Mouse (Mus musculus): ENCODE data around the gene Inpp5a.

Inpp5a gene

DNA sequence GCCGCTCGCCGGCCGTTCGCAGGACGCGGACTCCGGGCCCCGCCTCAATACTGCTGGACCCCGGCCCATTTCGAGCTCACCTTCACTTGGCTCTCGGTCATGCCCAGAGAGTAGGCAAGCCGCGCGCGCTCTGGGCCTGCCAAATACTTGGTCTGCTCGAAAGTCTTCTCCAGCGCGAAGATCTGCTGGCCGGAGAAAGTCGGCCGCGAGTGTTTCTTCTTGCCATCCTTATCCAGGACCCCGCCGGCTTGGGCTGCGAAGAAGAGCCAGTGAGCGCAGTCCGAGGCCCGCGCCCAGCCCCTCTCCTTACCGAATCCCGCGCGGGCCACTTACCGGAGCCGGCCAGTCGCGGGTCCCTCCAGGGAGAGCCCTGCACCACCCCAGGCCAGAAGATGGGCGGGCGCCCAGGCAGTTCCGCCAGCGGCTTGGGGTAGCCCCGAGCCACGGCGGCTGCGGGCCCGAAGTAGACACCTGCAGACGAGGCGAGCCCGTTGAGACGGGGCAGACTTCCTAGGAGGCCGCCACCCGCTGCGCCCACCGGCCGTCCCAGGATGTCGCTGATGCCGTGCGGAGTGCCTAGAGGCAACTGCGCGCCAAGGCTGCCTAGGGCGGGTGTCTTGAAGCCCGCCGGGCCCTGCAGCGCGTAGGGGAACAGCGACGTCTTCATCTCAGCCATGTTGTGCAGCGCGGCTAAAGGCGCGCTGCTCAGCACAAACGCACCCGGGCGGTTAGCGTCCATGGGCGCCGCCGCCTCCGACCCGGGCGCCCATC is 193.1 kb downstream of the Inpp5a start:
- DNase-seq (ENCODE audit: low spot score), result peak; percentile 15

DNA sequence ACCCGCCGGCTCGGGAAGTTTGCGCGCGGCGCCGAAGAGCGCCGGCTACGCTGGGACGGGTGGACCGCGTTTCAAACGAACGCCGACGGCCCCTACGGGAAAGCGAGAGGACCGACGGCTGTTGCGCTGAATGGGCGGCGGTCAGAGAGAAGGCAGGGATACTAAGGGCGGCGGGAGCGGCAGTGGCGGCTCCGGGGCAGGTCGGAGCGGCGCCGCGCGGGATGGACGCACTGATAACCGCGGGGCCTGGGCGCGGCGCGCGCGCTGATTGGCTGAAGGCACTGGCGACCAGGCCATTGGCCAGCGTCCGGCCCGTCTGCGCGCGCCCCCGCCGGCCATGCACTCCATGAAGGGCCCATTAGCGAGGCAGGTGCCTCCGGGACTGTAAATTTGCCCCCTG is 193.7 kb downstream of the Inpp5a start, which contains the start of gene Nkx6-2:
Gene Nkx6-2, minus strand, starts transcription at position 203 of the 400 bp plus-strand sequence.
- DNase-seq (ENCODE audit: low spot score), result peak; percentile 40

DNA sequence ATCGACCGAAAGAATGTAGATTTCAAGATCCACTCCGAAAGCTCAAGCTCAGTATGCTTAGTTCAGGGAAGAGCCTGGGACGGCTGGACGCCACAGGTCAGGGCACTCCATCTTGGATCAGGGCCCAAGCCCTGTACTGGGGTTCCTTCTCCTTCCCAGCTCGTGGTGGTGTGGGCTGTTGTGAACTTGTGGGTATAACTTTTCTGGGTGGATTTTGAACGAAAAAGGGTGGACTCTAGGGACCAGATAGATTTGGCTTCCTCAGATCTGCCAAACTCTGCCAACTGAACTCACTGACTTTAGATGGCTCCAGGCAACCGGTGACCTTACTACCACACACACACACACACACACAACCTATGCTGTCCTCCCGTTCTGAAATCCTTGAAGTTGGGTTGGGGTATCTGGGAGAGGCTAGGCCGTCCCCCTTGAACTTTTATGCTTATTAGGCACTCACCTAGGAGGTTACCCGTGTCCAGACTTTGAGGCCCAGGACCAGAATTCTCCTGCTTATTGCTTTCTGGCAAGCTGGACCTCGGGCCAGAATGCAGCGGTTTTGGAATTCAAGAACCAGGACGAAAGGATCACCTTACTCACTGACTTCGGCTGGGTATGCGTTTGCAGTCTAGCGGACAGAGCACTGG is 194.3 kb downstream of the Inpp5a start:
- DNase-seq (ENCODE audit: low spot score), result no peak

DNA sequence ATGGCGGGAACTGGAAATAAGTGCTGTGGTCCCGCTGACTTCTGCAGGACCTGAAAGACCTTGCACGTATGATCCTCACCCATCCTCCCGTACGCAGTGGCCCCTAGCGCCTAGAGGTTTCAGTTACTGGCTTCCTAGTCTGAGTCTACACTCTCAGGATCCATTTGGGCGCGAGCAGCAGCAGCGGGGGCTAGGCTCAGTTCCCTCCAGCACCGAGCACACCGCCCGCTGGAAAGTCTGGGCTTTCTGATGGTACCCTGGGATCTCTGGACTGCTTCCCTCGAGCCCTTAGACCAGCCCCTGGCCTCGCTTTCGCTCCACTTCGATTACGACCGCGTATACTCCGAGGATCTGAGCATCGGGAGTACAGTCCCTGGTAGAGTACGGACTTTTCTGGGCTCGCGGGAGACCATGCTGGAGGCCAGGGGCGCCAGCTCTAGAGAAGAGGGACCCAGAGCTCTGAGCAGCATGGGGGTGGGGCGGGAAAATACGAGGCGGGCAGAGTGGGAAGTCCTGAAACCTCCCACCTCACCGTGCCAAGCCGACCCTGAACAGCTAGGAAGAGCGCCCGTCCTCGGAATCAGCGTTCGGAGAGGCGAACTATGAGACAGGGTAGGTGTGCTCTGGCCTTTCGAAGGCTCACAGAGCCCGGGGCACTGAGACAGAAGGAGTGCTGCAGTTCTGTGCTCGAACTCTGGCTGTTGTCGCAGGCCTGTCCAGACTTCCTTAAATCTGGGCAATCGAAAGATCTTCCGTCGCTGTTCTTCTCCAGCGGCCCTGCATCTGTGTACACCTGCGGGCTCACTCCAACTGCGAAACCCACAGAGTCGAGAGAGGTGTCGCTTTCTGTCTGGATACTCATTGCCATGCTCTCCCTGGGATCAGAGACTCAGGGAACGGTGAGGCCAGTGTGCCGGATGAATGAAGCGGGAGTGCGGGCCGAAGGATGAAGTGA is 195.6 kb downstream of the Inpp5a start:
- DNase-seq (ENCODE audit: low spot score), result no peak

DNA sequence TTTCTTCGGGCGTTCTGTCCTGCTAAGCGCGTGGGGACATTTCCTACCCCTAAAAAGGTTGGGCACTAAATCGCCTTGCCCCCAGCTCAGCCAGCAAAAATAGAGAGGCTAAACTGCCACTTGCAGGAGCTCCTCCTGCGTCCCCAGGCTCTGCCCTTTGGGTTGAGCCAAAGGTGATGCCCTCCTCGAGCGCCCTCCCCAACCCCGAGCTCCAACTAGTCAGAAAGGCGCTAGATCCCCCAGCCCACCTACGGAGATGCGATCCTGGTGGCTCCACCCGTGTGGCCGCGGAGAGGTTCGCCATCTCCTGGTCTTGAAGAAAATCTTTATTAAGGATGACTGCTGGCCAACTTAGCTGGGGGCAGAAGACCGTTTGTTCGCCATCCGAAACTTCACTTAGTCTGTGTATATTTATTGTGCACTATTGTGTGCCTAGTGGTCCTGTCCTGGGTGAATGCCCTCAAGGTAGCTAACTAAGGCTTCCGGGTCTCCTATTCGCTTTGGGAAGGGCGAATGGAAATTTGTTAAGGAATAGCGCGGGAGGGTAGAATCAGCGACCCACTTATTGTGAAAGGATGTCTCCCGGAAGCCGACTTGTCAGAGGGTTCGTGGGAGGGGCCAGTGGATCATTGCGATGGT is 196.4 kb downstream of the Inpp5a start:
- DNase-seq (ENCODE audit: low spot score), result no peak

DNA sequence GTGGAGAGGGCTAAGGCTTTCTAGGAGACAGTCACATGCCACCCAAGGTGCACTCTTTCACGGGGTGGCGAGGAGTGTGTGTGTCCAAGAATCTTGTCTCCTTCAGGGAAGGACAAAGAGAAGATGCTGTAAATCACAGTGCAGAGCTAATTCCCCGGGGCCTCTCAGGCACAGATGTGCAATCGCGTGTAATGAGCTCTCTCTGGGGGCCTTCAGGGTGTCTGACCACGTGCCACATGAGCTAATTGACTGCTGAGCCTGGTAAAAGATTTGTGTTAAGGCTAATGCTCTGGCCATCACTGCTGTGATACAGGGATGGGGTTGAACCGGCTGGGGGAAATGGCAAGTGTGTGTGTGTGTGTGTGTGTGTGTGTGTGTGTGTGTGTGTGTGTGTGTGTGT is 199.0 kb downstream of the Inpp5a start:
- no peak for DNase-seq (ENCODE audit: low spot score)

DNA sequence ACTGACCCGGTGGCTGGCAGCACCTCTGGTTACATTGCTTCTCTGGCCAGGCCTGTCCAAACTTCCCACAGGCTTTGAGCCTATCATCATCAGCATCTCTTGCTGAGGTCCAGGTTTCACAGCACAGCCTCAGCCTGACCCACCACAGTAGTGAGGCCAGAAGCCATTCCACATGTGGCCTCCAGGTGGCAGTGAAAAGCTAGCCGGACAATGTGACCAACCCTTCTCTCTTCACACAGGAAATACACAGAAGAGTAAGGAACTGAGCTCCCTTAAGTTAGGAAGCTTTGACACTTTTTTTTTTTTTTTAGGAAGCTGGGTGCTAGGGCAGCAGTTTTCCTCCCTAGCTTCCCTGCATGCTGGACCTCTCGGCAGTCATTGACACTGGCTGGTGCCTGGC is 201.4 kb downstream of the Inpp5a start:
- no peak for DNase-seq (ENCODE audit: low spot score)

DNA sequence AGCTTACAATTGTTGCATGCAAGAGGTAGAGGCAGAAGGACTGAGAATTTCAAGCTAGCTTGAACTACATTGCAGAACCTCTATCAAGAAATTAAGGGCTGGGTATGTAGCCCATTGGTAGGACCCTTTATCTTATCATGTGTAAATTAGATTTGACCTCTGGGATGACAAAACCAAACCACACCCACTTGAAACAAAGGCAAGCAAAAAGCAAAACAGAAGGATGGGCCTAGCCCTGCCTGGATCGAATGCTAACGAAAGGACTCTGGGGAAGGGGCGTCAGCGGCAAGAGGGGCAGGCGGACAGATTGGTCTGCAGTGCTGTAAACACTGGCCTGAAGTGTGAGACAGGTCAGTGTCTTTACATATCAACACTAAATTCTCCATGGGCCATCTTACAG is 202.4 kb downstream of the Inpp5a start:
- no peak for DNase-seq (ENCODE audit: low spot score)

DNA sequence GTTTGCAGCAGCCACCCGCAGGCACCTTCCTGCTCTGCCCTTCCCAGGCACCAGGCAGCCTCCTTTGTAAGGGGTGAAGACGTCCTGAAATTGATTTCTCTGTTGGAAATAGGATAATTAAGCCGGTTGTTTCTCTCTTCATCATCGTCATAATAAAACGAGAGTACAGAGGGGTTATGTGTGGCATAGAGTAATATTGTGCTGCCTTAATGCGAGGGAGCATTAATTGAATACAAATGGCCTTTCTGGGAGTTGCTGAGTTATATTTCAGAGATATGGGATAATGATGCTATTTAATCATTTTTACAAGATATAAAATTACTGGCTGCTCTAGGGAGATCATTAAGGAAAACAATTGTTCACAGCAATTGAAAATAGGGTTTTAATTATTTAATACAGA is 206.4 kb downstream of the Inpp5a start:
- no peak for DNase-seq (ENCODE audit: low spot score)

DNA sequence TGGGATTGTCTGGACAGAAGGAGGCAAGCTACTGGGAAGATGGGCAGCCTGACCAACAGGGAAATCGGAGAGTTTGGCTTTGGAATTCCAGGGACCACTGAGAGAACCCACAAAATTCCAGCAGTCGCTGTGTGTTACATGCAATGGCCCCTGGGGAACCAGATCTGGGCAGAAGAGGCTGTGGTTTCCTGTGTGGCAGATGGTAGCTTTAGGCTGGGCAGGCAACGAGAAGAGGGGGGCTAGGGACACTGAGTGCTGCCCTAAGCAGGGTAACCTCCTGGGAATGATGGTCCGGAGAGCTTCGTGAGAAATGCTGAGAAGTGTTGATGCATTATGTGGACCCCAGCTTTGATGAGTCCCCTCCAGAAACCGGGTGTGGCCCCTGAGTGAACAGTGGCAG is 207.0 kb downstream of the Inpp5a start:
- DNase-seq (ENCODE audit: low spot score), result no peak

DNA sequence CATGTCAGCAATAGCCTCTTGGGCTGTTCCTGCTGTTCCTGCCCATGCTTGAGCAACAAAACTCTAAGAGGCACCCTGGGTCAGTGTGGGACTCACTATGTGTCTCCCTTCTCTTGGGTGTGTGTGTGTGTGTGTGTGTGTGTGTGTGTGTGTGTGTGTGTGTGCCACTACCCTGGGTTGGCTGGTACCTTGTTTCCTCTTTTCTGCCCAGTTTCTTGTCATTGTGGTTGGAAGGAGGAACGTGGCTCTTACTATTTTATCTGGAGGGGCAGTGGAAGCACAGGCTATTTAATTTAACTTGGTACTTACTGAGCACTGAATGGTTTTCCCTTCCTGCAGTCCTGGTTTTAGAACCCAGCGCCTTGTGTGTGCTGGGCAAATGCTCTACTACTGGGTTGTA is 221.4 kb downstream of the Inpp5a start:
- no peak for DNase-seq (ENCODE audit: low spot score)

DNA sequence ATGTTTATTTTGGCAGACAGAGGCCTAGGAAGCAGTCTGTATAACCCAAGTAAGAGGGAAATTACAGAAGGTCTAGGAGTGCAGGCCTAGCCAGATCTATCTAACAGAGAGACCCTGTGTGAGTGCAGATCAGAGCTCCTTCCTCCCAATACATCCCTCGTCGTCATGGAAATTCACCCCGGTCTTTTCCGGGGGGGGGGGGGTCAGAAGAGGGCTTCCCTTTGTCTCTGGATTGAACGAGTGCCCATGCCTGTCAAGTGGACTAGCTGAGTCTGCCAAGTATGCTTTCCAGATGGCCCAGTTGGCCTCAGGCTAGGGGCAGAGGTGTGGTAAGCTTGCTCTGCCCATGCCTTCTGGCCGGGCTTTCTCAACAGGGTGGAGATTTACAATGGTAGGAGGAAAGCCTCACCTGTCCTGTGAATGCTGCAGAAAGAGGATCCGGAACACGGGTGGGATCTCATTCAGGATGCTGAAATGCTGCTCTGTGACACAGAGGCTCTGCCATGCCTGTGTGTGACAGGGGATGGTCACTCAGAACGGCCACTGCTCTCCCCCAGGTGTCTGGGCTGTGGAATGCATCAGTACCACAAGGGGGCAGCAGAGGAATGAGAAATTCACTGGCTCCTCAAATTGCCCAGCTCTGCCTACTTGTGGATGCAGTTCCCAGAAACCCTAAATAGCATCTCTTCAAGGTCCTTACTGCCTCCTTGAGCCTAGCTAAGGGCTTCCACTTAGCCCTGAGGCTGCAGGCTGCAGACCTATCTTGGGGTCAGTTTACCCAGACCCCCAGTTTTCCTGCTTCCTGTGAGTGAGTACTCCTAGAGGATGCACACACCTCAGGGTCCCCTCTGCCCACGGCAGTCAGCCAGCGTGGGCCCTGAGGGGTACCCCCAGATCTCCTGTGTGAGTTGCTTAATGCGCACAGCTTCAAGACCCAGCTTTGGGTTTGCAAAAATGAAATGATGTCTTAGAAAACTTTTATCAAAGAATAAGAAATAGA is 227.2 kb downstream of the Inpp5a start:
- peak; percentile 15 for DNase-seq (ENCODE audit: low spot score)

DNA sequence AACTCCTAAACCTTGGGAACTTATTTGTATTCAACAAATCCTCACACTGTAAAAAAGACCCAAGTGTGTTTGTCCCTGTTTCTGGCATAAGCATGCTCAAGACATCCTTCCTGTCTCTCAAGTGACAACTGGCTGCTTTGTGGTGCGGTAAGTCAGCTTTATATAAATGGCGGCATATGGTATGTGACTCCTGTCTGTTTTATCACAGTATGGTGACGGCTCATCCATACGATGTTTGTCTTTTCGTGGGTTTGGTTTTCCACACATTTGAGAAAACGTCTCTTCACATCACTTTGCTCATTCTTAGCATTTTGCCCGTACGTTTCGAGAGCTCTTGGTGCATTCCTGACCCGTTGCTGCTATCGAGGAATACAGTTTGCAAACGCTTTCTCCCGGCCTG is 233.7 kb downstream of the Inpp5a start:
- no peak for DNase-seq (ENCODE audit: low spot score)

DNA sequence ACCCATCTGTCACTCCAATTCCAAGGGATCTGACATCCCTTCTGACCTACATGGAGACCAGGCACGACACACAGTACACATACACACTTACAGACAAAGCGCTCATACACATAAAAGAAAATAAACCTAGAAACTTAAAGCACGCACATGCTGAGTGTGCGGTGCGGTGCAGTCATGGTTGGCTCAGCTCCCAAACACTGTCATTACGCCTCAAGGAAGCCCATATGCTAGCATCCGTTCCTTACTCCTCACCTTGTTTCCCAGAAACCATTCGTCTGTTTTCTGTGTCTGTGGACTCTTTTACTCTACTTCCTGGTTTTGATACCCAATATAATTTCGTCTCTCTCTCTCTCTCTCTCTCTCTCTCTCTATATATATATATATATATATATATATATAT is 236.2 kb downstream of the Inpp5a start:
- DNase-seq (ENCODE audit: low spot score), result no peak

Data from yolk sac, embryonic 10.5 days (tissue).